Mouse (Mus musculus) limb, embryonic 11.5 days (tissue): ENCODE data around the gene Taok2. TPM values are rescaled to one million over a fixed set of nuclear protein-coding genes. Genes with fewer than 3 reads are reported as not detected.

Experiments used
- ATAC-seq: fragments of 200-750 bp; cut with Nextera tagmentation; 2 replicates; pipeline ENCODE4 v1.8.0; 2017; ENCODE audit warnings: low read depth; ENCODE audit not compliant: insufficient number of reproducible peaks, low FRiP score, low TSS enrichment
- DNase-seq: peaks from one replicate; pipeline ENCODE4 v3.0.0-alpha.2; 2015; ENCODE audit warnings: low spot score
- H3K27ac ChIP-seq: fragments of 300-500 bp; sonication (generic); replicated peaks from 2 replicates; pipeline ENCODE4 v1.5.1; 2014; ENCODE audit warnings: low read depth, mild to moderate bottlenecking, low read length
- H3K27me3 ChIP-seq: fragments of 300-500 bp; sonication (generic); 2 replicates; pipeline ENCODE4 v1.6.1; 2014; ENCODE audit warnings: mild to moderate bottlenecking, low read length, mixed read lengths; ENCODE audit not compliant: control insufficient read depth, insufficient read depth
- H3K36me3 ChIP-seq: fragments of 300-500 bp; sonication (generic); 2 replicates; pipeline ENCODE4 v1.6.1; 2014; ENCODE audit warnings: mild to moderate bottlenecking, low read length, moderate library complexity, mixed read lengths; ENCODE audit not compliant: control insufficient read depth, insufficient read depth
- H3K4me1 ChIP-seq: fragments of 300-500 bp; sonication (generic); 2 replicates; pipeline ENCODE4 v1.6.1; 2014; ENCODE audit warnings: low read length, mixed read lengths; ENCODE audit not compliant: control insufficient read depth, insufficient read depth
- H3K4me2 ChIP-seq: fragments of 300-500 bp; sonication (generic); 2 replicates; pipeline ENCODE4 v1.6.1; 2014; ENCODE audit warnings: low read depth, mild to moderate bottlenecking, moderate library complexity; ENCODE audit not compliant: severe bottlenecking
- H3K4me3 ChIP-seq: fragments of 300-500 bp; sonication (generic); 2 replicates; pipeline ENCODE4 v1.5.1; 2014; ENCODE audit warnings: low read depth, low read length
- H3K9ac ChIP-seq: fragments of 300-500 bp; sonication (generic); 2 replicates; pipeline ENCODE4 v1.6.1; 2014; ENCODE audit warnings: mild to moderate bottlenecking, low read length
- H3K9me3 ChIP-seq: fragments of 300-500 bp; sonication (generic); 2 replicates; pipeline ENCODE4 v1.6.1; 2016; ENCODE audit warnings: low read length; ENCODE audit not compliant: control insufficient read depth
- WGBS: fragments of 180-500 bp; shearing (Covaris S2); extraction: QIAGEN DNeasy Blood & Tissue Kit; methylation state at CpG from one replicate; pipeline ENCODE4 v1.1.7; 2014; 5-methylcytosine and 5-hydroxymethylcytosine counted together
- polyA plus RNA-seq: library from polyadenylated mRNA; unstranded; fragments of >200 nt; fragmentation: Nextera tagmentation; extraction: Ambion mirVana; gene quantifications from 2 replicates; pipeline ENCODE4 v1.2.1, GENCODE M21; 2014

Gene Taok2
- polyA plus RNA-seq, 1 experiment from 2014 or later, result 30.4 TPM

- Histone ChIP-seq H3K4me1 (no peaks in the 10 kb centered on the region), H3K27me3 (no peaks in the 10 kb centered on the region), H3K9me3 (no peaks in the 10 kb centered on the region), H3K36me3 (no peaks in the 10 kb centered on the region), H3K27ac (no peak overlapping the region), H3K9ac (no peak overlapping the region), H3K4me3 (no peak overlapping the region), H3K4me2 (no peak overlapping the region)
- WGBS, result 51% methylated on average over 7 of the region's 7 CpGs
- ATAC-seq (no peak), DNase-seq (no peak)
These were observed 4.3 kb upstream of the Taok2 start for GRCm38 (mm10) chr7:126888852-126889251.

DNA sequence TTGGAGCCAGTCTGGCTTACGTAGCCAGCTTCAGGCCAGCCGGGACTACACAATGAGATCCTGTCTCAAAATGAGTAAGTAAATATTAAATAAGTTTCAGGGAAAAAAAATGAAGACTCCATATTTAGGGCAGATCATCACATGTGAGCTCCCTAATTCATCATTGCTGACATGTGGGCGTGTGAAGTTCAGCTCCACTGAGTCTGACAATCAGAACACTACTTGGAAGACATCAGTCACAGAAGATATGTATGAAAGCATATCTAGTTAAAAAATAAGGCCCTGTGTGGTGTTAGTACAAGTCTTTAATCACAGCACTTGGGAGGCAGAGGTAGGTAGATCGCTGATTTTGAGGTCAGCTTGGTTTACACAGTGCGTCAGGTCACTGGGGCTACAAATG, 2.8 kb upstream of the Taok2 start:
- Histone ChIP-seq H3K4me1 (peaks cover 2% of the 10 kb centered on the region; the same call in 1 of the 2 replicates), H3K4me2 (no peak overlapping the region), H3K4me3 (no peak overlapping the region), H3K36me3 (no peaks in the 10 kb centered on the region), H3K9ac (no peak overlapping the region), H3K27me3 (no peaks in the 10 kb centered on the region), H3K9me3 (no peaks in the 10 kb centered on the region), H3K27ac (no peak overlapping the region)
- no peak for ATAC-seq
- 87% methylated on average over 5 of the region's 5 CpGs for WGBS
- no peak for DNase-seq

GRCm38 (mm10) chr7:126883731-126884181, 747 bp downstream of the Taok2 start:
- peak overlapping the region; percentile 82 for H3K4me2 ChIP-seq
- peaks cover 6% of the 10 kb centered on the region; the same call in 1 of the 2 replicates for H3K4me1 ChIP-seq
- peaks cover 9% of the 10 kb centered on the region; the same call in 1 of the 2 replicates for H3K36me3 ChIP-seq
- peak overlapping the region; percentile 70 for H3K9ac ChIP-seq
- H3K27ac ChIP-seq, result no peak overlapping the region
- peak overlapping the region; percentile 73 for H3K4me3 ChIP-seq
- no peaks in the 10 kb centered on the region for H3K9me3 ChIP-seq
- WGBS, result 1% methylated on average over 15 of the region's 15 CpGs
- ATAC-seq, result no peak
- no peaks in the 10 kb centered on the region for H3K27me3 ChIP-seq
- DNase-seq, result peak; percentile 40

- no peak overlapping the region for H3K4me3 ChIP-seq
- H3K27me3 ChIP-seq, result no peaks in the 10 kb centered on the region
- H3K4me2 ChIP-seq, result no peak overlapping the region
- ATAC-seq, result no peak
- H3K4me1 ChIP-seq, result peaks cover 6% of the 10 kb centered on the region; the same call in 1 of the 2 replicates
- peaks cover 16% of the 10 kb centered on the region; the same call in 1 of the 2 replicates for H3K36me3 ChIP-seq
- DNase-seq, result no peak
- H3K9ac ChIP-seq, result no peak overlapping the region
- H3K9me3 ChIP-seq, result no peaks in the 10 kb centered on the region
- WGBS, result 83% methylated on average over 6 of the region's 6 CpGs
- no peak overlapping the region for H3K27ac ChIP-seq
These were observed 3.5 kb downstream of the Taok2 start for GRCm38 (mm10) chr7:126881040-126881439.

- WGBS, result 97% methylated on average over 1 of the region's 1 CpGs
- no peak overlapping the region for H3K4me3 ChIP-seq
- H3K9me3 ChIP-seq, result no peaks in the 10 kb centered on the region
- DNase-seq (no peak), ATAC-seq (no peak)
- peaks cover 38% of the 10 kb centered on the region for H3K36me3 ChIP-seq
- H3K4me1 ChIP-seq, result peaks cover 3% of the 10 kb centered on the region; the same call in 1 of the 2 replicates
- no peak overlapping the region for H3K27ac ChIP-seq
- H3K9ac ChIP-seq, result no peak overlapping the region
- H3K27me3 ChIP-seq, result no peaks in the 10 kb centered on the region
- H3K4me2 ChIP-seq, result no peak overlapping the region
These were observed 7.3 kb downstream of the Taok2 start for GRCm38 (mm10) chr7:126877239-126877638.

DNA sequence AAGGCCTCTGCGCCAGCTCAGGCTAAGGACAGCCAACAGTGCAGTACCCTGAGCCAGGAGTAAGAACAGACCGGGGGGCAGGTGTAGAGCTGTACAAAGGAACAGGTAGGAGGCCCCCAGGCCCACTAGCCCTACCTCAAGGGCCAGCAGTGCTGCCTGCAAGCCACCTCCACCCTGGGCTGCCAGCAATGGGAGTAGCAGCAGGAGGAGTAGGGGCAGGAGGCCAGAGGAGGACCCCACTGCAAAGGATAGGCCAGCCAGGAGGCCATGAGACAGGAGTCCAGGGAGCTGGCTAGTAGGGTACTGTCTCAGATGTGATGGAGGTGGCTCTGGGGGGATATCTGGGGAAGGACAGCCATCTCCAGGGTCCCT, 14.0 kb downstream of the Taok2 start:
- Histone ChIP-seq H3K9me3 (no peaks in the 10 kb centered on the region), H3K4me2 (no peak overlapping the region), H3K27me3 (no peaks in the 10 kb centered on the region), H3K36me3 (peaks cover 64% of the 10 kb centered on the region), H3K27ac (no peak overlapping the region), H3K9ac (no peak overlapping the region), H3K4me3 (no peak overlapping the region), H3K4me1 (no peaks in the 10 kb centered on the region)
- WGBS, result 97% methylated on average over 2 of the region's 2 CpGs
- ATAC-seq (no peak), DNase-seq (no peak)

GRCm38 (mm10) chr7:126869780-126870519, 14.6 kb downstream of the Taok2 start:
- no peak overlapping the region for H3K9ac ChIP-seq
- no peak overlapping the region for H3K27ac ChIP-seq
- peaks cover 66% of the 10 kb centered on the region for H3K36me3 ChIP-seq
- 93% methylated on average over 23 of the region's 23 CpGs for WGBS
- no peak overlapping the region for H3K4me3 ChIP-seq
- no peaks in the 10 kb centered on the region for H3K9me3 ChIP-seq
- no peak overlapping the region for H3K4me2 ChIP-seq
- no peak for DNase-seq
- H3K27me3 ChIP-seq, result no peaks in the 10 kb centered on the region
- H3K4me1 ChIP-seq, result no peaks in the 10 kb centered on the region
- ATAC-seq, result no peak

DNA sequence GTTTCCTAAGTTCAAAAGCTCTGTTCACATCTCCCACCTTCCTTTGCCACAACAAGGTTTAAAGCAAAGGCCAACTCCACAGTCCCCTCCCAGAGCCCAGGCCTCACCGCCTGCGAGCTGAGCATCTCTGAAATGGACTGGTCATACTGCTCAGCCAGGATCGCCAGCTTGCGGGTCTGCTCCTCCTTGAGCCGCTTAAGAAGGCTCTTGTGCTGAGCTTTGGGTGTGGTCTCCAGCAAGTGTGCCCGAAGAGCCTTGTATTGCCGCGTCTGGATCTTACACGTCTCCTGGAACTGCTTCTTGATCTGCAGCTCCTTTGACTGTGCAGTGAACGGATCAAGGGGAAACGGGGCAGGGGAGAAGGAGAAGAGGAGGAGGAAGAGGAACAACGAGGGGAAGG, 16.5 kb downstream of the Taok2 start:
- no peaks in the 10 kb centered on the region for H3K27me3 ChIP-seq
- H3K27ac ChIP-seq, result no peak overlapping the region
- DNase-seq (no peak), ATAC-seq (no peak)
- no peak overlapping the region for H3K4me2 ChIP-seq
- H3K9me3 ChIP-seq, result no peaks in the 10 kb centered on the region
- no peak overlapping the region for H3K9ac ChIP-seq
- WGBS, result 91% methylated on average over 12 of the region's 12 CpGs
- no peak overlapping the region for H3K4me3 ChIP-seq
- peaks cover 60% of the 10 kb centered on the region for H3K36me3 ChIP-seq
- H3K4me1 ChIP-seq, result peaks cover 13% of the 10 kb centered on the region
